Mouse (Mus musculus) neural tube, embryonic 14.5 days (tissue): ENCODE measurements at regions not wholly inside any gene's neighbourhood (a gene's known extent, or its start where the extent isn't known, plus 50 kb on each side); places are given as distances from the start of the nearest gene placed in this dataset.

Experiments
- ATAC-seq: fragments of 200-750 bp; cut with Nextera tagmentation; 2 replicates; pipeline ENCODE4 v1.8.0; 2017; ENCODE audit warnings: low read depth, mild to moderate bottlenecking, moderate TSS enrichment, moderate library complexity
- H3K27ac ChIP-seq: fragments of 300-500 bp; sonication (generic); 2 replicates; pipeline ENCODE4 v1.5.1; 2014; ENCODE audit warnings: low read depth, mild to moderate bottlenecking, control low read depth, low read length, moderate library complexity, mixed read lengths
- H3K27me3 ChIP-seq: fragments of 300-500 bp; sonication (generic); 2 replicates; pipeline ENCODE4 v1.6.1; 2014; ENCODE audit warnings: low read length; ENCODE audit not compliant: control insufficient read depth, insufficient read depth
- H3K36me3 ChIP-seq: fragments of 300-500 bp; sonication (generic); 2 replicates; pipeline ENCODE4 v1.6.1; 2014; ENCODE audit warnings: low read length, mixed read lengths; ENCODE audit not compliant: control insufficient read depth, insufficient read depth
- H3K4me1 ChIP-seq: fragments of 300-500 bp; sonication (generic); 2 replicates; pipeline ENCODE4 v1.6.1; 2014; ENCODE audit warnings: low read length; ENCODE audit not compliant: control insufficient read depth, insufficient read depth
- H3K4me2 ChIP-seq: fragments of 300-500 bp; sonication (generic); 2 replicates; pipeline ENCODE4 v1.6.1; 2014; ENCODE audit warnings: mild to moderate bottlenecking, low read depth, low read length, control low read depth
- H3K4me3 ChIP-seq: fragments of 300-500 bp; sonication (generic); 2 replicates; pipeline ENCODE4 v1.5.1; 2014; ENCODE audit warnings: low read depth, low read length, control low read depth, mixed read lengths
- H3K9ac ChIP-seq: fragments of 300-500 bp; sonication (generic); replicated peaks from 2 replicates; pipeline ENCODE4 v1.6.1; 2014; ENCODE audit warnings: low read depth, mild to moderate bottlenecking, control low read depth, low read length, mixed read lengths
- H3K9me3 ChIP-seq: fragments of 300-500 bp; sonication (generic); 2 replicates; pipeline ENCODE4 v1.6.1; 2016; ENCODE audit warnings: low read length; ENCODE audit not compliant: control insufficient read depth
- WGBS: fragments of 180-500 bp; shearing (Covaris S2); extraction: QIAGEN DNeasy Blood & Tissue Kit; methylation state at CpG from one replicate; pipeline ENCODE4 v1.1.7; 2014; 5-methylcytosine and 5-hydroxymethylcytosine counted together

DNA sequence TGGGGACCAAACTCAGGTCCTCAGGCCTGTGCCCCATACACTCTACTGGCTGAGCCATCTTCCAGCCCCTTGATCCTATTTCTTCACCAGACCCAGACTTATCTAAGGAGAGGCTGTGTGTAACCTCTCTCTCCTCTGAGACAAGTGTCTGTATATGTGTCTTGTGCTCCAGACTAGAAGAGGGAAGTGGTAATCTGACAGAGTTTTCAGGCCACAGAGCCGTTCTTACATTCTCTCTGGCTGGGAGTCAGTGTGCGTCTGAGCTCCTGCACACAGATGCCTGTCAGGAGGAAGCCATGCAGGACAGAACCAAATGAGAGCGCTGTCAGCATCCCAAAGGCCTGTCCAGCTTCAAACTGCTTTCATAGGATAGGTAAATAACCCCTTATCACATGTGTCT lies 60.8 kb upstream of the Spred2 start:
- no peaks in the 10 kb centered on the region for H3K9me3 ChIP-seq
- no peak for ATAC-seq
- WGBS: 89% methylated on average over 3 of the region's 3 CpGs

DNA sequence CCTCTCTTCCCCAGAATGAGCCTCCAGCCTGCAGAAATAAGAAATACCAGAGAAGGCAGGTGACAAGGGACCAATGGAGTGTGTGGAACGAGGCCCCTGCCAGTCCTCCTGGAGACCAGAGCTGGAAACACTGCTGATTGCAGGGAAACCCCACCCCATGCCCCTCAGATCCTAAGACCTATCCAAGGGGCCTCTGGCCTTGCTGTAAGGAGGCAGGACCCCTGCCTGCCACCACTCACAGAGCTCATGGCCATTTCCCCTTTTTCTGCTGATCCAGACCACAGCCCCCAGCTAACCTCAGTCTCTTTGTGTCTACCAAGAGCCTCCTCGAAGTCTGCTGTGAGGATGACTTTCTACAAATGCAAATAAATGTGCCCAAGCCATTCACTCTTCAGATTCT lies 57.9 kb upstream of the Spred2 start:
- Histone ChIP-seq H3K27ac (no peak overlapping the region), H3K36me3 (no peaks in the 10 kb centered on the region)
- WGBS: 59% methylated on average over 2 of the region's 2 CpGs

More for the DNA sequence above, 60.8 kb upstream of the Spred2 start:
- no peaks in the 10 kb centered on the region for H3K27me3 ChIP-seq
- no peaks in the 10 kb centered on the region for H3K4me1 ChIP-seq
- no peak overlapping the region for H3K4me2 ChIP-seq
- H3K4me3 ChIP-seq: no peak overlapping the region
- H3K9ac ChIP-seq: no peak overlapping the region
- no peaks in the 10 kb centered on the region for H3K36me3 ChIP-seq
- H3K27ac ChIP-seq: no peak overlapping the region

DNA sequence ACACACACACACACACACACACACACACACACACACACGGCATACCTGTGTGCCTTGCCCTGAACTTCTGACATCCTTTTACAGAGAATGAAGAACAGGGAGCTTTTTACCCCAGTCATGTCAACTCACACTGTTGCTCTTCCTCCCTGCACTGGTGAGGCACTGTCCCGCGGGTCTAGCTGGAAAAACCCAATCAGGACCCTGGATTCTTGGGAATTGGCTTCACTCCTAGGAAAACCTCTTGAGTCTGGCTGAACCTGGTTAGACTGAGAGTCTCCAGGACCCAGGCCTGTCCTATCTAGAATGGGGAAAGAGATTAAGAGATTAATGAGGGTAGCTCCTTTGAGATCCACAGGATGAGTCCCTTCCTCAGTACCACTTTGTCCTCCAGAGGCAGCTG lies 54.5 kb upstream of the Spred2 start:
- Histone ChIP-seq H3K27me3 (no peaks in the 10 kb centered on the region), H3K27ac (no peak overlapping the region), H3K9me3 (no peaks in the 10 kb centered on the region), H3K9ac (no peak overlapping the region), H3K4me2 (no peak overlapping the region), H3K36me3 (no peaks in the 10 kb centered on the region), H3K4me1 (no peaks in the 10 kb centered on the region), H3K4me3 (no peak overlapping the region)
- no peak for ATAC-seq
- WGBS: 90% methylated on average over 3 of the region's 3 CpGs

More for the DNA sequence above, 57.9 kb upstream of the Spred2 start:
- H3K4me3 ChIP-seq: no peak overlapping the region
- no peak overlapping the region for H3K9ac ChIP-seq
- no peaks in the 10 kb centered on the region for H3K4me1 ChIP-seq
- H3K9me3 ChIP-seq: no peaks in the 10 kb centered on the region
- ATAC-seq: no peak
- H3K4me2 ChIP-seq: no peak overlapping the region
- no peaks in the 10 kb centered on the region for H3K27me3 ChIP-seq

DNA sequence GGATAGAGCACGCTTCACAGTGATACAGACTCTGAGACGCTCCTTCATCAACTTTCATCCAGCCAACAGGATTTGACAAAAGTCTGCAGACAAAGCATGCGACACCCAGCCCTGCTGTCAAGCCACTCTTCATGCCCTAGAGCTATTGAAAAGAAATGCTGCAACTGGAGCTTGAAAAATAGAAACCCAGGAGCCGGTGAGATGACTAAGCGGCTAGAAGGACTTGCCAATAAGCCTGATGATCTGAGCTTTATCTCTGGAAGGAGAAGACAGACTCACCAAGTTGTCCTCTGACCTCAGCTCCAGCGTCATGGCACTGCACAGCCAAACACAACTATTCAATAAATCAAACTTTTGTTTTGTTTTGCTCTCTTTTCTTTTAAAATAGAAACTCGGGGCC lies 54.0 kb upstream of the Spred2 start:
- no peaks in the 10 kb centered on the region for H3K27me3 ChIP-seq
- H3K9me3 ChIP-seq: no peaks in the 10 kb centered on the region
- no peak overlapping the region for H3K9ac ChIP-seq
- H3K36me3 ChIP-seq: no peaks in the 10 kb centered on the region
- 79% methylated on average over 7 of the region's 7 CpGs for WGBS
- no peak overlapping the region for H3K27ac ChIP-seq
- no peaks in the 10 kb centered on the region for H3K4me1 ChIP-seq
- no peak overlapping the region for H3K4me3 ChIP-seq
- no peak overlapping the region for H3K4me2 ChIP-seq
- no peak for ATAC-seq

DNA sequence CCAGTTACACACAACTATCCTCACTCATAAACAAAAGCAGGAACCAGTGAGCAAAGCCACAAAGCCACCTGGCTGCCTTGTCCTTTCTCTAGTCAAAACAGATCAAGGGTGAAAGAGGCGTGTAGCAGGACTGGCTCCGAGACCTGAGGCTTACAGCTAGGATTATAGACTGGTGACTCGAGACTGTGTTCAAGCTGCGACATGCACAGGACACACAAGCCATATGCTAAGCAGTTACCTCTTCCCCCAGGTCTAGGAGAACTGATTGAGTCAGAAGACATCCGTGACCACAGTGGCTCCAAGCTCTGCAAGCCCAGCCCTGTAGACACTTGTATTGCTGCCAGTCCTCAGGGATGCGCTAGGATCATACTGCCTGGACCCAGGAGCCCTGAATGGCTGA lies 50.4 kb upstream of the Spred2 start:
- Histone ChIP-seq H3K36me3 (no peaks in the 10 kb centered on the region), H3K9me3 (no peaks in the 10 kb centered on the region)
- WGBS: 90% methylated on average over 6 of the region's 6 CpGs

More for the DNA sequence above, 50.4 kb upstream of the Spred2 start:
- Histone ChIP-seq H3K27me3 (no peaks in the 10 kb centered on the region), H3K9ac (no peak overlapping the region), H3K4me3 (no peak overlapping the region), H3K27ac (no peak overlapping the region), H3K4me2 (no peak overlapping the region), H3K4me1 (no peaks in the 10 kb centered on the region)
- ATAC-seq: no peak
